24 mouse cellular contexts compared by ENCODE assay signal in genomic region chr5:34273251-34273681, GRCm38 (mm10). TPM values are rescaled to one million over a fixed set of nuclear protein-coding genes. Genes with fewer than 3 reads are reported as not detected.
DNase-seq lines count a peak whose midpoint lies in the region; ATAC-seq and TF ChIP-seq lines count a peak whose summit lies in the region.
"Had no signal": no experiment of that assay in that cellular context is flagged by ENCODE, and none has a peak within 500 bp of the region (broad histone marks: within the 10 kb centered on the region; RNA-seq: fewer than 3 reads in every experiment).

No protein-coding gene starts in this region.

- no peaks in the 10 kb centered on the region for H3K36me3 ChIP-seq in kidney, postnatal 0 days (ENCODE audit: insufficient read depth, low read length)
- H3K36me3 ChIP-seq: embryonic facial prominence, embryonic 12.5 days; forebrain, embryonic 15.5 days; heart, embryonic 12.5 days; hindbrain, embryonic 10.5 days; hindbrain, embryonic 15.5 days had no signal

- H3K4me3 ChIP-seq in kidney, postnatal 0 days (replicated peaks; ENCODE audit: low read depth, low read length) = no peak overlapping the region
- H3K4me3 ChIP-seq: embryonic facial prominence, embryonic 12.5 days; forebrain, embryonic 15.5 days; gastrocnemius, adult 2 months; heart, embryonic 12.5 days; hindbrain, embryonic 10.5 days; hindbrain, embryonic 15.5 days had no signal

- no peaks in the 10 kb centered on the region for H3K27me3 ChIP-seq in kidney, postnatal 0 days (ENCODE audit: insufficient read depth, low read length)
- H3K27me3 ChIP-seq: embryonic facial prominence, embryonic 12.5 days; forebrain, embryonic 15.5 days; heart, embryonic 12.5 days; hindbrain, embryonic 15.5 days had no signal

- DNase-seq in cerebellum, adult 11 months = peak; percentile 28
- DNase-seq in cerebellum, adult 9-11 months = no peak
- DNase-seq in kidney, postnatal 0 days (ENCODE audit: low spot score) = no peak
- DNase-seq in kidney, adult 11 months = no peak
- DNase-seq in right cerebral cortex, adult 18-20 months = peak; percentile 50
- no peak for DNase-seq in right cerebral cortex, postnatal 14 days
- DNase-seq in lung, postnatal 10 days = no peak
- DNase-seq in adrenal gland, postnatal 4 days (ENCODE audit: low spot score in 2 of 2) = no peak
- DNase-seq: adrenal gland, postnatal 10 days; B cell, adult 2 months; gastrocnemius, adult 2 months; gastrocnemius, postnatal 25 days had no signal

- H3K9me3 ChIP-seq in kidney, postnatal 0 days (replicated peaks; ENCODE audit: low read length) = no peaks in the 10 kb centered on the region
- H3K9me3 ChIP-seq: embryonic facial prominence, embryonic 12.5 days; forebrain, embryonic 15.5 days; hindbrain, embryonic 10.5 days; hindbrain, embryonic 15.5 days had no signal

- H3K9ac ChIP-seq in kidney, postnatal 0 days (ENCODE audit: low read depth, low read length) = no peak overlapping the region
- H3K9ac ChIP-seq: embryonic facial prominence, embryonic 12.5 days; forebrain, embryonic 15.5 days; heart, embryonic 12.5 days; hindbrain, embryonic 15.5 days had no signal

- WGBS in kidney, postnatal 0 days = 48% methylated on average over 5 of the region's 5 CpGs

- H3K4me1 ChIP-seq in kidney, postnatal 0 days (replicated peaks; ENCODE audit: insufficient read depth, low read length) = no peaks in the 10 kb centered on the region
- H3K4me1 ChIP-seq: embryonic facial prominence, embryonic 12.5 days; forebrain, embryonic 15.5 days; hindbrain, embryonic 15.5 days had no signal

- no peak for TF ChIP-seq CTCF in kidney, postnatal 0 days (IDR thresholded peaks at IDR 0.05; ENCODE audit: low read depth)

- H3K4me2 ChIP-seq in kidney, postnatal 0 days (ENCODE audit: low read length) = no peak overlapping the region
- H3K4me2 ChIP-seq: embryonic facial prominence, embryonic 12.5 days; forebrain, embryonic 15.5 days; heart, embryonic 12.5 days; hindbrain, embryonic 15.5 days had no signal

- 0 out of 2 replicates have a peak, but pooled peaks have one; percentile 43 for ATAC-seq in kidney, postnatal 0 days (replicated peaks; ENCODE audit: low FRiP score, low read depth)
- ATAC-seq: CD4-positive, CD25-positive, alpha-beta regulatory T cell, adult 4 months; forebrain, embryonic 15.5 days had no signal

- H3K27ac ChIP-seq in kidney, postnatal 0 days = no peak overlapping the region
- H3K27ac ChIP-seq: embryonic facial prominence, embryonic 12.5 days; forebrain, embryonic 15.5 days; gastrocnemius, adult 2 months; hindbrain, embryonic 10.5 days; hindbrain, embryonic 15.5 days had no signal

RNA-seq across cellular contexts. Expression of gene Zfyve28, which starts 15.0 kb away (rescaled TPM):
- 0.08 and 0.14 TPM in 2 replicates for polyA plus RNA-seq in kidney, postnatal 0 days (2015; fragmentation: Nextera tagmentation; extraction: Ambion mirVana)
- total RNA-seq in adrenal gland, postnatal 4 days (2021) = 1 to 10 TPM in 1 of 2 experiments, under 1 TPM in 1; 0.79 to 1.1 TPM
- total RNA-seq: common myeloid progenitor, adult 5-6 weeks; granulocyte monocyte progenitor cell, adult 5-6 weeks had no signal

RNA-seq across cellular contexts. Expression of gene Cfap99, which starts 15.1 kb away (rescaled TPM):
- polyA plus RNA-seq in kidney, postnatal 0 days (2015; fragmentation: Nextera tagmentation; extraction: Ambion mirVana) = not detected in 2 replicates
- total RNA-seq in adrenal gland, postnatal 4 days (2021) = under 1 TPM in 1 of 2 experiments, not detected in 1; 0.14 TPM
- total RNA-seq: adrenal gland, postnatal 10 days; common myeloid progenitor, adult 5-6 weeks; gastrocnemius, adult 2 months; gastrocnemius, postnatal 25 days; granulocyte monocyte progenitor cell, adult 5-6 weeks; heart, adult 8-10 months; heart, postnatal 25 days; MEL had no signal
- polyA plus RNA-seq: CD4-positive, CD25-positive, alpha-beta regulatory T cell, adult 4 months; embryonic facial prominence, embryonic 12.5 days; forebrain, embryonic 11.5 days; forebrain, embryonic 15.5 days; hindbrain, embryonic 10.5 days; hindbrain, embryonic 15.5 days had no signal

Comparison
In these comparisons a context has a peak if more than half of its experiments do, and no peak if none do; other contexts are left out.
1. DNase-seq: peak in cerebellum, adult 11 months (single experiment) and right cerebral cortex, adult 18-20 months (single experiment); none in cerebellum, adult 9-11 months (single experiment), kidney, postnatal 0 days (single experiment), kidney, adult 11 months (single experiment), right cerebral cortex, postnatal 14 days (single experiment), lung, postnatal 10 days (single experiment) and adrenal gland, postnatal 4 days (0 of 2).